Mouse (Mus musculus): Measurements from ENCODE around the gene Atxn7l1. TPM values are rescaled to one million over a fixed set of nuclear protein-coding genes. Genes with fewer than 3 reads are reported as not detected.
A peak's percentile ranks its signal among the peaks of the same experiment; 100 is the strongest.

The Atxn7l1 gene
- polyA plus RNA-seq, 1 experiment from 2014 or later, result 18.2 TPM

DNA sequence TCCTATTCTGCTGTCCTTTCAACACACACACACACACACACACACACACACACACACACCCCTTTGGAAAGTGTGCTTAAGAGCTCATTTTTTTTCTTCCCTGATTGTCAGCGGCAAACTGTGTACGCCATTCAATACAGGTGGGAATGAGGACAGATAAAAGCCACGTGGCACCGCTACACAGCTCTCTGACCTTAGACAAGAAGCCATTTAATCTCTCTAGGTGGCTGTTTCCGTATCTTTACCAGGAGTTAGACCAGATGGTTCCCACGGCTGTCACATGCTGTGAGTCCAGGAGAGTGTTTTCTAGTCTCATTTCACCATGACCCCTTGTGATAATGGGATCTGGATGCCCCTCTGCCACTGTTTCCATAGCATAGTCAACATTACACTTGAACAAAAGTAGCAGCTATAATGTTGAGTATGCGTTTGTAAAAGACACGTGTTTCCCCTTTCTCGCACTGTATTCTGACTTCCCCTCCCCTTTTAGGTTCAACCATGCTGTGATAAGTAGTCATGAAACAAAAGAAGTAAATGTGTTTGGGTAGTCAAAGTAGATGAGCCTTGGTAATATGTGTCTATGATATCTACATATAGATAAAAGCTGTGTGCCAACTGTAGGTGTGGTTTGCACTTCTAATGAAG lies 70.8 kb downstream of the Atxn7l1 start:
- Histone ChIP-seq H3K36me3 (ENCODE audit: control insufficient read depth, insufficient read depth, low read length) (no peaks in the 10 kb centered on the region), H3K27ac (ENCODE audit: low read depth) (no peak overlapping the region), H3K4me3 (ENCODE audit: low read depth, low read length) (no peak overlapping the region), H3K9me3 (ENCODE audit: control insufficient read depth, low read length) (no peaks in the 10 kb centered on the region), H3K4me2 (ENCODE audit: low read length) (no peak overlapping the region), H3K9ac (ENCODE audit: low read length) (no peak overlapping the region), H3K4me1 (replicated peaks; ENCODE audit: control insufficient read depth, insufficient read depth, low read length) (no peaks in the 10 kb centered on the region; the same call in 1 of the 2 replicates), H3K27me3 (replicated peaks; ENCODE audit: control insufficient read depth, insufficient read depth, low read length) (no peaks in the 10 kb centered on the region)
- DNase-seq (ENCODE audit: low spot score) (no peak), ATAC-seq (replicated peaks; ENCODE audit: low FRiP score, low TSS enrichment, low read depth) (no peak)
- 86% methylated on average over 9 of the region's 9 CpGs for WGBS

DNA sequence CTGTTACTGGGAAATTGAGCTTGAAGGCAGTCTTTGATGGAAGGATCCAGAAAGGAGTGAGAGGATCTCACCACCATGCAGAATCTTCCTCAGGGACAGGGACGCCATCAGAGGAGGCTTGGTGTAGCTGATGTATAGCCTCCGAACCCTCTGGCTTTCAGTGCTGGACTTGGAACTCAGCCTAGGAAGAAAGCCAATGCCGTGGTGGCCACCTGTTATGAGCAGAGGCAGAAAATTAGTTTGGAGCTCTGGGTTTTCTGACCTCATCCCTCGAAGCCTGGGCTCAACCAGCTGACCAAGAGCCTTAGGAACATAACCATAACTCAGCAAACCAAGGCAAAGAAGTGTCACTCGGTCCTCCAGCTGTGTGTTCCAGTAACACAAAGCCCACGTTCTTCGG lies 71.9 kb downstream of the Atxn7l1 start:
- no peak overlapping the region for H3K4me3 ChIP-seq (ENCODE audit: low read depth, low read length)
- no peak overlapping the region for H3K27ac ChIP-seq (ENCODE audit: low read depth)
- H3K9me3 ChIP-seq (ENCODE audit: control insufficient read depth, low read length), result no peaks in the 10 kb centered on the region
- H3K9ac ChIP-seq (ENCODE audit: low read length), result no peak overlapping the region
- no peak overlapping the region for H3K4me2 ChIP-seq (ENCODE audit: low read length)
- no peaks in the 10 kb centered on the region for H3K36me3 ChIP-seq (ENCODE audit: control insufficient read depth, insufficient read depth, low read length)
- ATAC-seq (replicated peaks; ENCODE audit: low FRiP score, low TSS enrichment, low read depth) (no peak), DNase-seq (ENCODE audit: low spot score) (no peak)
- 82% methylated on average over 7 of the region's 7 CpGs for WGBS
- no peaks in the 10 kb centered on the region; the same call in 1 of the 2 replicates for H3K4me1 ChIP-seq (replicated peaks; ENCODE audit: control insufficient read depth, insufficient read depth, low read length)
- no peaks in the 10 kb centered on the region for H3K27me3 ChIP-seq (replicated peaks; ENCODE audit: control insufficient read depth, insufficient read depth, low read length)

DNA sequence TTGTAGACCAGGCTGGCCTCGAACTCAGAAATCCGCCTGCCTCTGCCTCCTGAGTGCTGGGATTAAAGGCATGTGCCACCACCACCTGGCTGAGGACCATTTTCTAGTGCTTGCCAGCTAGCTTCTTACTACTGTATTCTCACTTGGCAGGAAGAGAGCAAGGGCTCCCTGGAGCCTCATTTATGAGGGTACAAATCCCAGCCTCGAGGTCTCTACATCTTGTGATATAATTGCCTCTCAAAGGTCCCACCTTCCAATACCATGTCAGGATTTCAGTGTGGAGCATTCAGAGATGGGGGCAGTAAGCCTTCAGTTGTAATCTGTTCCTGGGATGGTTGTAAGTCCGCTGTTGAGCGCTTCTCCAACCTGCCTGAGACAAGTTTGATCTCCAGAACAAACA lies 72.6 kb downstream of the Atxn7l1 start:
- DNase-seq (ENCODE audit: low spot score), result no peak
- Histone ChIP-seq H3K4me3 (ENCODE audit: low read depth, low read length) (no peak overlapping the region), H3K4me2 (ENCODE audit: low read length) (no peak overlapping the region), H3K27ac (ENCODE audit: low read depth) (no peak overlapping the region), H3K9me3 (ENCODE audit: control insufficient read depth, low read length) (no peaks in the 10 kb centered on the region), H3K27me3 (replicated peaks; ENCODE audit: control insufficient read depth, insufficient read depth, low read length) (no peaks in the 10 kb centered on the region), H3K4me1 (replicated peaks; ENCODE audit: control insufficient read depth, insufficient read depth, low read length) (no peaks in the 10 kb centered on the region; the same call in 1 of the 2 replicates), H3K9ac (ENCODE audit: low read length) (no peak overlapping the region), H3K36me3 (ENCODE audit: control insufficient read depth, insufficient read depth, low read length) (no peaks in the 10 kb centered on the region)
- WGBS, result 86% methylated on average over 5 of the region's 5 CpGs
- ATAC-seq (replicated peaks; ENCODE audit: low FRiP score, low TSS enrichment, low read depth), result no peak

DNA sequence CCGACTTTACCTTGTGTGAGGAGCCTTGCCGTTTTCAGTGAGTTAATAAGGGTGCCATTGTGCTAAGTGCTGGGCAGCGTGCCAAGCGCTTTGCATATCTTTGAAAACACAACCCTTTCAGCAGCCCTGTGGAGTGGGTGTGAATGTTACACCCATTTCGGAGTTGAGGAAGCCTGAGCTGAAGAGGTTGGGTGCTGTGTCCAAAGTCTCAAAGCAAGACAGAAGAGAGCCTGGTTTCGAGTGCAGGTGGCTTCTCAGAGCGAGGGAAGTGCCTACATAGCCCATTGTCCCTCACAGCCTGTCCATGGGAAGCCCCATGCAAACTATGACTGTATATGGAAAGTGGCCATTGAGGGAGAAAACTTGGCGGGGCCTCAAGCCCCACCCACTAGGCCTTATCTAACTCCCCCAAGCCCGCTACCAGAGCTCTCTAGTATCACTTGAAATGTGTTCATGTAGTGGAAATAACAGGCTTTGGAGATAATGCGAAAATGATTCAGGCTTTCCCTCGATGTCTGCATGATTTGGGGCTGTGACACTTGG lies 73.1 kb downstream of the Atxn7l1 start:
- WGBS, result 63% methylated on average over 11 of the region's 11 CpGs
- no peaks in the 10 kb centered on the region for H3K36me3 ChIP-seq (ENCODE audit: control insufficient read depth, insufficient read depth, low read length)
- DNase-seq (ENCODE audit: low spot score), result peak; percentile 60
- no peak overlapping the region for H3K9ac ChIP-seq (ENCODE audit: low read length)
- H3K27me3 ChIP-seq (replicated peaks; ENCODE audit: control insufficient read depth, insufficient read depth, low read length), result no peaks in the 10 kb centered on the region
- H3K4me1 ChIP-seq (replicated peaks; ENCODE audit: control insufficient read depth, insufficient read depth, low read length), result no peaks in the 10 kb centered on the region; the same call in 1 of the 2 replicates
- H3K9me3 ChIP-seq (ENCODE audit: control insufficient read depth, low read length), result no peaks in the 10 kb centered on the region
- ATAC-seq (replicated peaks; ENCODE audit: low FRiP score, low TSS enrichment, low read depth), result peak; percentile 64; the same call in 1 of the 2 replicates
- H3K27ac ChIP-seq (ENCODE audit: low read depth), result no peak overlapping the region; the same call in 1 of the 2 replicates
- no peak overlapping the region for H3K4me2 ChIP-seq (ENCODE audit: low read length)
- no peak overlapping the region for H3K4me3 ChIP-seq (ENCODE audit: low read depth, low read length)

DNA sequence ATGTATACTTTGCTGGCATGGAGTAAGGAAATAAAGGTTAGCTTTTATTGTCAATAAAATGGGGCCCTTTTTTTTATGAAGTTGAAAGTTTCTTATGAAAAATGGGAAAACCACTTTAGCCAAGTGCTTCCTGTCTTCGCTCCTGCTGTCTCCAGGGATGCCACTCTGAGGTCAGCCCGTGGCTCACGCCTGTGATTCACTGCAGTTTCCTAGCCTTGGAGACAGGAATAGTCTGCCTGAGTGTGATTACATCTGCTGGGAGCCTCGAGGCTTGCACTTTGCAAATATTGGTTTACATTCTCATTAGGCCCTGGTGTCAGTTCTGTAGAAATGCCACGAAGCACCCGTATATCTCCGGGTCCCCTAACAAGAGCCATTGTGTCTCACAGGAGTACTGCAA lies 74.7 kb downstream of the Atxn7l1 start:
- Histone ChIP-seq H3K9ac (ENCODE audit: low read length) (no peak overlapping the region), H3K4me3 (ENCODE audit: low read depth, low read length) (no peak overlapping the region), H3K27me3 (replicated peaks; ENCODE audit: control insufficient read depth, insufficient read depth, low read length) (no peaks in the 10 kb centered on the region), H3K4me1 (replicated peaks; ENCODE audit: control insufficient read depth, insufficient read depth, low read length) (no peaks in the 10 kb centered on the region; the same call in 1 of the 2 replicates), H3K9me3 (ENCODE audit: control insufficient read depth, low read length) (no peaks in the 10 kb centered on the region), H3K4me2 (ENCODE audit: low read length) (no peak overlapping the region), H3K27ac (ENCODE audit: low read depth) (no peak overlapping the region), H3K36me3 (ENCODE audit: control insufficient read depth, insufficient read depth, low read length) (no peaks in the 10 kb centered on the region)
- 41% methylated on average over 7 of the region's 7 CpGs for WGBS
- ATAC-seq (replicated peaks; ENCODE audit: low FRiP score, low TSS enrichment, low read depth) (no peak), DNase-seq (ENCODE audit: low spot score) (no peak)

DNA sequence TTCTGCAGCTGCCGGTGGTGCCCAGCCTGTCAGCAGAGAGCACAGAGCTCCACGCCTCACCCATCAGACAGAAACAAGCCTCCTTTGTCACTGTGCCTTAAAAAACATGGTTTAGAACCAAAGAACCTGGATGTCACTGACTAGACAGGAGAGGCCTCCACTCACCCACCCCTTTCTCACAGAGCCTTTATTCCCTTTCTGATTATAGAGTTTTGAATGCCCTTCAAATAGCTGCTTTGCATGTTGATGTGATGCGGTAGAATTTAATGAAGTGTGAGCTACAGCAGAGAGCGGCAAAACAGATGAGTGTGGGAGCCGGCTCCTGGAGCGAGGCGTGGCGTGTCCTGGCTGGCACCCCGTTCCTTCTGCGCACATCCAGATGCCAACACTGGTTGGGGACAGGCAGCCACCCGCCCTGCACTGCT lies 77.6 kb downstream of the Atxn7l1 start:
- ATAC-seq (replicated peaks; ENCODE audit: low FRiP score, low TSS enrichment, low read depth), result no peak
- H3K27ac ChIP-seq (ENCODE audit: low read depth), result no peak overlapping the region
- no peaks in the 10 kb centered on the region for H3K9me3 ChIP-seq (ENCODE audit: control insufficient read depth, low read length)
- no peak overlapping the region for H3K4me3 ChIP-seq (ENCODE audit: low read depth, low read length)
- no peaks in the 10 kb centered on the region for H3K27me3 ChIP-seq (replicated peaks; ENCODE audit: control insufficient read depth, insufficient read depth, low read length)
- H3K4me2 ChIP-seq (ENCODE audit: low read length), result no peak overlapping the region
- H3K4me1 ChIP-seq (replicated peaks; ENCODE audit: control insufficient read depth, insufficient read depth, low read length), result no peaks in the 10 kb centered on the region; the same call in 1 of the 2 replicates
- H3K9ac ChIP-seq (ENCODE audit: low read length), result no peak overlapping the region
- no peak for DNase-seq (ENCODE audit: low spot score)
- 84% methylated on average over 11 of the region's 11 CpGs for WGBS
- H3K36me3 ChIP-seq (ENCODE audit: control insufficient read depth, insufficient read depth, low read length), result no peaks in the 10 kb centered on the region

DNA sequence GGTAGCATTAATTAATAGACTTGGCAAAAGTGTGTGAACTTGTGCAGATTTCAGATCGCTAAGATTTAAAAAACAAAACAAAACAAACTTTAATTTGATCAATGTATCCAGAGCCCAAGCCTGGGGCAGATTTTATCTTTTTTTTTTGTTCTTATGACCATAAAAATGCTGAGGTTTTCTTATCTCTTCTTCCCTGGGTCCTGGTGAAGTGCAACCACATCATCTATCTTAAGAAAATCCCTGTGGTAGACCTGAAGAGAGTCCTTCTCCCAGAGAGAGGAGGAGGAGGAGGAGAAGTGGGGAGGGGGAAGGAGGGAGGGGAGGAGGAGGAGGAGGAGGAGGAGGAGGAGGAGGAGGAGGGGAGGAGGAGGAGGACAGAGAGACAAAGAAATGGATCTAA lies 78.5 kb downstream of the Atxn7l1 start:
- no peaks in the 10 kb centered on the region for H3K27me3 ChIP-seq (replicated peaks; ENCODE audit: control insufficient read depth, insufficient read depth, low read length)
- H3K9me3 ChIP-seq (ENCODE audit: control insufficient read depth, low read length), result no peaks in the 10 kb centered on the region
- DNase-seq (ENCODE audit: low spot score) (no peak), ATAC-seq (replicated peaks; ENCODE audit: low FRiP score, low TSS enrichment, low read depth) (no peak)
- WGBS, result 70% methylated on average over 1 of the region's 1 CpGs
- H3K4me3 ChIP-seq (ENCODE audit: low read depth, low read length), result no peak overlapping the region
- H3K4me1 ChIP-seq (replicated peaks; ENCODE audit: control insufficient read depth, insufficient read depth, low read length), result no peaks in the 10 kb centered on the region; the same call in 1 of the 2 replicates
- H3K9ac ChIP-seq (ENCODE audit: low read length), result no peak overlapping the region
- no peak overlapping the region for H3K27ac ChIP-seq (ENCODE audit: low read depth)
- no peak overlapping the region for H3K4me2 ChIP-seq (ENCODE audit: low read length)
- H3K36me3 ChIP-seq (ENCODE audit: control insufficient read depth, insufficient read depth, low read length), result no peaks in the 10 kb centered on the region

DNA sequence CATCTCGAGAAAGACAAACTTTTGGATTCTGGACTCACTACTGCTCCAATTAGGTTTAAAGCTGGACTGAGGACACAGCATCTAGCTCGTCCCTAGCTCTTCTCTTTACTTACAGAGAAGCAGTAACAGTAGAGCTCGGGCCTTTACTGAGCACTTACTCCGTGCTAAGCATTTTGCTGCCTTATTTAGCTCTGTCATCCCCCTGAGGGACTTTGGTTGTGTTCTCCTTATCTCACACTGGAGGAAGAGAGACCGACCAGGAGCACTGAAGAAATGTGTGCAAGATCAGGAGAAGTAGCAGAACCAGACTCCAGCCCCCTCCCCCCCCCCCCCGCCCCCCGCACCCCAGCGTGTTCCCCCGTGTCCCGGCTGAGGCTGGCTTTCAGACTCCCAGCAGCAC lies 79.1 kb downstream of the Atxn7l1 start:
- no peak overlapping the region for H3K4me3 ChIP-seq (ENCODE audit: low read depth, low read length)
- H3K4me1 ChIP-seq (replicated peaks; ENCODE audit: control insufficient read depth, insufficient read depth, low read length), result no peaks in the 10 kb centered on the region; the same call in 1 of the 2 replicates
- no peak for ATAC-seq (replicated peaks; ENCODE audit: low FRiP score, low TSS enrichment, low read depth)
- no peaks in the 10 kb centered on the region for H3K9me3 ChIP-seq (ENCODE audit: control insufficient read depth, low read length)
- H3K9ac ChIP-seq (ENCODE audit: low read length), result no peak overlapping the region
- H3K36me3 ChIP-seq (ENCODE audit: control insufficient read depth, insufficient read depth, low read length), result no peaks in the 10 kb centered on the region
- H3K27ac ChIP-seq (ENCODE audit: low read depth), result no peak overlapping the region
- DNase-seq (ENCODE audit: low spot score), result no peak
- WGBS, result 80% methylated on average over 10 of the region's 10 CpGs
- no peak overlapping the region for H3K4me2 ChIP-seq (ENCODE audit: low read length)
- H3K27me3 ChIP-seq (replicated peaks; ENCODE audit: control insufficient read depth, insufficient read depth, low read length), result no peaks in the 10 kb centered on the region

DNA sequence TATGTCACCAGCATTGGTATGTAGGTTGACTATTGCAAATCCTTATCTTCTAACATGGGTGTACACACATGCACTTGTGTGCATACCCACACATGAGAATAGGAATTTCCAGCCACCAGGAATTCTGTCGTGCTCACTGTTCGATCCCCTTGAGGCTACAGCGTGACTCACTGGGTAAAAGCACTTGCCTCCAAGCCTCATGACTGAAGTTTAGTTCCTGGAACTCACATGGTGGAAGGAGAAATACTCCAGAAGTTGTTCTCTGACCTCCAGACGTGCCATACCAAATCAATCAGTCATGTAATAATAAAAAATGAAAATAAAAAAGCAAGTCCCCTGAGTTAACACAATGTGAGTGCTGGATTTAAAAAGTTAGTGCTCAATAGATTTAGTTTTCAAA lies 87.8 kb downstream of the Atxn7l1 start:
- no peaks in the 10 kb centered on the region for H3K27me3 ChIP-seq (replicated peaks; ENCODE audit: control insufficient read depth, insufficient read depth, low read length)
- 70% methylated on average over 4 of the region's 4 CpGs for WGBS
- no peak overlapping the region for H3K4me2 ChIP-seq (ENCODE audit: low read length)
- H3K4me1 ChIP-seq (replicated peaks; ENCODE audit: control insufficient read depth, insufficient read depth, low read length), result peaks cover 14% of the 10 kb centered on the region
- H3K27ac ChIP-seq (ENCODE audit: low read depth), result no peak overlapping the region
- ATAC-seq (replicated peaks; ENCODE audit: low FRiP score, low TSS enrichment, low read depth) (no peak), DNase-seq (ENCODE audit: low spot score) (no peak)
- H3K4me3 ChIP-seq (ENCODE audit: low read depth, low read length), result no peak overlapping the region
- H3K9me3 ChIP-seq (ENCODE audit: control insufficient read depth, low read length), result no peaks in the 10 kb centered on the region
- no peaks in the 10 kb centered on the region for H3K36me3 ChIP-seq (ENCODE audit: control insufficient read depth, insufficient read depth, low read length)
- no peak overlapping the region for H3K9ac ChIP-seq (ENCODE audit: low read length)
